Mouse (Mus musculus): Measurements from ENCODE around the gene BC061237.
"Not testable (repeated sequence)": the region's sequence is repeated elsewhere in the genome, so short reads cannot be mapped to it uniquely, and the experiment has no call there.

The BC061237 gene

DNA sequence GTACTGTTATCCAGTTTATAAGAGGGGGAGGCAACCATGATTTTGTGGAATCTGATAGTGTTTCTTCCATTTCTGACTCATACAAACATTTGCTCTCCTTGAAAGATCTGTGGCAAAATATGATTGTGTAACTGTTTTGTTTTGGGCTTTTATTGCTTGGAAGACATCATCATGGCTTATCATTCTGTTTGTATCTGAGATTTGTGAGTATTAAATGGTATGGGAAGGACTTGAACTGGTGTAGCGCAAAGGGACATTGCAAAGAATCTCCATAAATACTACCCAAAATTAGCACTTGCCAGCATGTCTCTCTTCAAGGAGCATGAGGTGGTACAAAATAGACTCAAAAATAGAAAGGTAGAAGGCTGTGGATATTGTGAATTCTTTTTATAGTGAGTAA, at the start of gene BC061237:
TSS of gene BC061237 (plus strand) at position 301 of the 400 bp plus-strand sequence.
- not testable (repeated sequence) for DNase-seq (ENCODE audit: low spot score in 2 of 2)

GRCm38 (mm10) chr14:44517976-44518375, 25.7 kb downstream of the BC061237 start, which contains the start of gene Gm17093:
Gm17093 (plus strand) TSS chr14:44518276.
- not testable (repeated sequence) for DNase-seq (ENCODE audit: low spot score in 2 of 2)

DNA sequence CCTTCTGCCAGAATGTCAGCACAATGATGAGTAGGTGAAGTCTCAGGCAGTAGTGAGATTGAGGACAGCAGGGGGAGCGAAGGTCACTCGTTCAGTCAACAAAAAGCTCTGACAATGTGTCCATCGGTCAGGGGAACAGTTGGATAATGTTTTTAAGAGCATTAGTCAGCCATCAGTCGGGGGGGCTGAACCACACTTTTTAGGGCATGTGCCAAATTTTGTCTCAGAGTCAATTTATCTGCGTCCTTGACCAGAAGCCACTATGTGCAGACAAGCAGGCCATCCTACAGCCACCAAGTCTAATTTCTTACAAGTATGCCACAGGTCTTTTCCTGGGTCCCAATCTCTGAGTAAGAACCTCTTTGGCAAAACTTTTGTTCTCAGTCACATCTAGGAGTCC, 55.7 kb downstream of the BC061237 start:
- DNase-seq (ENCODE audit: low spot score in 2 of 2) = not testable (repeated sequence)
